ENCODE assay signal across 28 mouse cellular contexts in the genomic region with DNA sequence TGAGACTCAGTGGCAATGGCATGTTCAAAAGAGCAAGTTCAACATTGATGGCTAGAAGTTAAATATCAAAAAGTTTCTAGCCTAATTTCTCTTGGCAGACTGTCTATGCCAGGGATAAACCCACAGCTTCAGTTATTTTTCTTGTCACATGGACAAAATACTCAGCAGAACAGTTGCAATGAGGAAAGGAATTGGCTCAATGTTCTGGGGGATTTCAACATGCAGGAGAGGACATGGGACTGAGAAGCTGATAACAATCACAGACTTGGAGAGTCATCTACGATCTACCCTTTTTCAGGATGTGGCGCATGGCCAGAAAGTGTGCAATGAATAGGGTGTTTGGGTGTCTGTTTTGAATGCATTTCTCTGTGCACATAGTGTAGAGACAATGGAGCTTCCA.
DNase-seq lines count a peak whose midpoint lies in the region; ATAC-seq and TF ChIP-seq lines count a peak whose summit lies in the region.
"Had no signal": no experiment of that assay in that cellular context is flagged by ENCODE, and none has a peak within 500 bp of the region (broad histone marks: within the 10 kb centered on the region; RNA-seq: fewer than 3 reads in every experiment).

No protein-coding gene starts in this region.

- H3K9me3 ChIP-seq in hindbrain, embryonic 10.5 days: no peaks in the 10 kb centered on the region
- no peaks in the 10 kb centered on the region for H3K9me3 ChIP-seq in hindbrain, embryonic 11.5 days (ENCODE audit: control insufficient read depth, low read length)
- H3K9me3 ChIP-seq in lung, postnatal 0 days (ENCODE audit: low read length): no peaks in the 10 kb centered on the region
- H3K9me3 ChIP-seq: embryonic facial prominence, embryonic 10.5 days; embryonic facial prominence, embryonic 13.5 days; heart, embryonic 12.5 days; heart, embryonic 15.5 days; hindbrain, embryonic 12.5 days; hindbrain, embryonic 15.5 days had no signal

- no peak overlapping the region for H3K4me2 ChIP-seq in hindbrain, embryonic 11.5 days (replicated peaks; ENCODE audit: low read depth, low read length)
- H3K4me2 ChIP-seq in lung, postnatal 0 days (replicated peaks; ENCODE audit: low read depth, low read length): no peak overlapping the region
- H3K4me2 ChIP-seq: embryonic facial prominence, embryonic 13.5 days; heart, embryonic 12.5 days; heart, embryonic 15.5 days; hindbrain, embryonic 12.5 days; hindbrain, embryonic 15.5 days had no signal

- no peak for ATAC-seq in hindbrain, embryonic 11.5 days (ENCODE audit: low FRiP score)
- ATAC-seq in lung, postnatal 0 days: no peak
- peak; percentile 52 for ATAC-seq in granulocyte monocyte progenitor cell, adult 5-6 weeks (replicated peaks; ENCODE audit: poor library complexity, severe bottlenecking)
- ATAC-seq: CD4-positive, CD25-positive, alpha-beta regulatory T cell, adult 4 months; forebrain, embryonic 14.5 days; forebrain, postnatal 0 days had no signal

- TF ChIP-seq EP300 in lung, postnatal 0 days (IDR thresholded peaks at IDR 0.05): no peak

- peak overlapping the region; percentile 70 for H3K27ac ChIP-seq in hindbrain, embryonic 10.5 days
- no peak overlapping the region for H3K27ac ChIP-seq in hindbrain, embryonic 11.5 days (ENCODE audit: low read depth, low read length)
- H3K27ac ChIP-seq in lung, postnatal 0 days (ENCODE audit: low read length): no peak overlapping the region
- H3K27ac ChIP-seq: embryonic facial prominence, embryonic 10.5 days; embryonic facial prominence, embryonic 13.5 days; gastrocnemius, adult 2 months; heart, embryonic 15.5 days; hindbrain, embryonic 12.5 days; hindbrain, embryonic 15.5 days had no signal

- H3K27me3 ChIP-seq in hindbrain, embryonic 10.5 days (ENCODE audit: insufficient read depth, poor library complexity, severe bottlenecking): no peaks in the 10 kb centered on the region
- no peaks in the 10 kb centered on the region for H3K27me3 ChIP-seq in hindbrain, embryonic 11.5 days (ENCODE audit: control insufficient read depth, insufficient read depth, low read length)
- no peaks in the 10 kb centered on the region for H3K27me3 ChIP-seq in lung, postnatal 0 days (replicated peaks; ENCODE audit: insufficient read depth, low read length)
- H3K27me3 ChIP-seq: embryonic facial prominence, embryonic 13.5 days; hindbrain, embryonic 12.5 days; hindbrain, embryonic 15.5 days had no signal

- no peak for TF ChIP-seq CTCF in lung, postnatal 0 days (IDR thresholded peaks at IDR 0.05)

- no peaks in the 10 kb centered on the region for H3K36me3 ChIP-seq in hindbrain, embryonic 10.5 days
- no peaks in the 10 kb centered on the region for H3K36me3 ChIP-seq in hindbrain, embryonic 11.5 days (ENCODE audit: control insufficient read depth, insufficient read depth, low read length)
- H3K36me3 ChIP-seq in lung, postnatal 0 days (ENCODE audit: insufficient read depth, low read length): no peaks in the 10 kb centered on the region
- H3K36me3 ChIP-seq: embryonic facial prominence, embryonic 10.5 days; embryonic facial prominence, embryonic 13.5 days; heart, embryonic 12.5 days; heart, embryonic 15.5 days; hindbrain, embryonic 12.5 days; hindbrain, embryonic 15.5 days had no signal

- DNase-seq in hindbrain, embryonic 10.5 days (ENCODE audit: low spot score): no peak
- no peak for DNase-seq in hindbrain, embryonic 11.5 days (ENCODE audit: low spot score)
- peak; percentile 5 for DNase-seq in lung, postnatal 0 days (ENCODE audit: low spot score)
- DNase-seq in lung, postnatal 4 days: no peak
- peak; percentile 99 for DNase-seq in fat pad, adult 2 months (ENCODE audit: extremely low read depth, low read depth, low spot score)
- no peak for DNase-seq in urinary bladder, postnatal 10 days (ENCODE audit: low spot score)
- DNase-seq: adrenal gland, adult 8-10 months; adrenal gland, postnatal 25 days; cerebellum, adult 11-12 months; cerebellum, adult 8-10 months; cerebellum, postnatal 10 days; cerebellum, postnatal 36 days; embryo, embryonic 11 days; forebrain, postnatal 0 days; gastrocnemius, adult 2 months; gastrocnemius, postnatal 14 days; heart, postnatal 10 days; heart, postnatal 36 days had no signal

- H3K4me1 ChIP-seq in hindbrain, embryonic 10.5 days (replicated peaks): peaks cover 38% of the 10 kb centered on the region
- no peaks in the 10 kb centered on the region for H3K4me1 ChIP-seq in hindbrain, embryonic 11.5 days (replicated peaks; ENCODE audit: control insufficient read depth, insufficient read depth, low read length)
- H3K4me1 ChIP-seq in lung, postnatal 0 days (ENCODE audit: insufficient read depth, low read depth, low read length): no peaks in the 10 kb centered on the region
- H3K4me1 ChIP-seq: embryonic facial prominence, embryonic 13.5 days; heart, embryonic 12.5 days; heart, embryonic 15.5 days had no signal

- no peak overlapping the region for H3K9ac ChIP-seq in hindbrain, embryonic 11.5 days (ENCODE audit: low read depth, low read length)
- no peak overlapping the region for H3K9ac ChIP-seq in lung, postnatal 0 days (replicated peaks; ENCODE audit: low read depth)
- H3K9ac ChIP-seq: embryonic facial prominence, embryonic 13.5 days; forebrain, postnatal 0 days; heart, embryonic 12.5 days; heart, embryonic 15.5 days; hindbrain, embryonic 12.5 days; hindbrain, embryonic 15.5 days had no signal

- WGBS in hindbrain, embryonic 10.5 days: 99% methylated on average over 2 of the region's 2 CpGs
- WGBS in hindbrain, embryonic 11.5 days: 95% methylated on average over 2 of the region's 2 CpGs
- WGBS in lung, postnatal 0 days: 52% methylated on average over 2 of the region's 2 CpGs

- no peak overlapping the region for H3K4me3 ChIP-seq in hindbrain, embryonic 10.5 days
- no peak overlapping the region for H3K4me3 ChIP-seq in hindbrain, embryonic 11.5 days (ENCODE audit: low read depth, low read length)
- no peak overlapping the region for H3K4me3 ChIP-seq in lung, postnatal 0 days (ENCODE audit: low read depth, low read length)
- H3K4me3 ChIP-seq: embryonic facial prominence, embryonic 10.5 days; embryonic facial prominence, embryonic 13.5 days; erythroblast, embryonic 14.5 days; gastrocnemius, adult 2 months; heart, embryonic 12.5 days; heart, embryonic 15.5 days; hindbrain, embryonic 12.5 days; hindbrain, embryonic 15.5 days had no signal

Comparison
In these comparisons a context has a peak if more than half of its experiments do, and no peak if none do; other contexts are left out.
1. DNase-seq: peak in lung, postnatal 0 days (single experiment) and fat pad, adult 2 months (single experiment); none in hindbrain, embryonic 10.5 days (single experiment), hindbrain, embryonic 11.5 days (single experiment), lung, postnatal 4 days (0 of 2) and urinary bladder, postnatal 10 days (single experiment).